Mouse (Mus musculus): ENCODE measurements around the gene Sfmbt1.

DNA sequence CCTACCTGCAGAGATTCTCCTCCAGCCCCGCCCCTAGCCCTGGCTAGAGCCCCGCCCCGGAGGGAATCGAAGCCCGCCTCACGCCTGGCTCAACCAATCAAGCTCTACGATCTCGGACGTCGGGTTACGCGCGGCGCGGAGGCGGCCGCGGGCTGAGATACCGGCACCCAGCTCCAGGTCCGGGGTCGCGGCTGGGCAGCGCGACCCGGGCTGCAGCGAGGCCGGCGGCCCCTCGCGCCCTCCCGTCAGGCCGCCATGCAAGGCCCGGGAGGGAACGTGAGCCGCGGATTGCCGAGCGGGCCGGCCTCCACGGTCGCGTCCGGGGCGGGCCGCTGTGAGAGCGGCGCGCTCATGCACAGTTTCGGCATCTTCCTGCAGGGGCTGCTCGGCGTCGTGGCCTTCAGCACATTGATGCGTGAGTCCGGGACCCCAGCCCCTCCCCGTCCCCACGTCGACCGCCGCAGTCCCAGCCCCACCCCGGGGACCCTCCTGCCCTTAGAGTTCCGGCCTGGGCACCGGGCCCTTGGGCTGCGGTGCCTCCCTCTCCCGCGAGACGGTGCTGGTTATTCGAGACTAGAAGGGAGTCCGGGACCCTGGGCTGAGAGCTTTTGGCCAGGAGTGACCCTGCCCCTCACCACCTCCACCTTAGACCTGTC is 111.0 kb downstream of the Sfmbt1 start, which contains the start of gene Tmem110:
- TF ChIP-seq NANOG (IDR thresholded peaks at IDR 0.05; ENCODE audit: borderline replicate concordance, low read length), result no peak
- TF ChIP-seq CTCF (conservative IDR thresholded peaks at IDR 0.05; ENCODE audit: low read length), result no peak
